Mouse (Mus musculus) skeletal muscle tissue, adult 2 months (tissue): ENCODE measurements around the gene Mea1.
A peak's percentile ranks its signal among the peaks of the same experiment; 100 is the strongest.

ENCODE experiments used
- DNase-seq: peaks from one replicate; pipeline ENCODE4 v3.0.0-alpha.2; 2012; ENCODE audit warnings: low read depth, low spot score

Gene Mea1

DNA sequence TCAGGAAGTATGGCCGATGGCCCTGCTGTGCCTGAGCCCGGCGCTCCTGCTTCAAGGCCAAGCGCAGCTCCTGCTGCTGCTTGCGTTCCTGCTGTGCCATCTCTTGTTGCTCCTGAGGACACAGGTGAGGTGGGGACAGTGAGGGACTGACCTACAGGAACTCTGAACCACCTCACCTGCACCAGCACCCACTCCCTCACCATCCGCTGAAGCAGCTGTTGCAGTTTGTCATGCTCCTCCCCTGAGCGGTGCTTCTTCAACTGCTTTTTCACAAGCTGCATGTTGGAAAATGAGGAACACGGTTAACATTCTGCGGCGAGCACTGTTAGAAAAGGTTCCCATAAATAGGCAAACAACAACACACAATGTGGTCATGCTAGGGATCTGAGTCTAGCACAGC is 8.7 kb upstream of the Mea1 start:
- DNase-seq: no peak

DNA sequence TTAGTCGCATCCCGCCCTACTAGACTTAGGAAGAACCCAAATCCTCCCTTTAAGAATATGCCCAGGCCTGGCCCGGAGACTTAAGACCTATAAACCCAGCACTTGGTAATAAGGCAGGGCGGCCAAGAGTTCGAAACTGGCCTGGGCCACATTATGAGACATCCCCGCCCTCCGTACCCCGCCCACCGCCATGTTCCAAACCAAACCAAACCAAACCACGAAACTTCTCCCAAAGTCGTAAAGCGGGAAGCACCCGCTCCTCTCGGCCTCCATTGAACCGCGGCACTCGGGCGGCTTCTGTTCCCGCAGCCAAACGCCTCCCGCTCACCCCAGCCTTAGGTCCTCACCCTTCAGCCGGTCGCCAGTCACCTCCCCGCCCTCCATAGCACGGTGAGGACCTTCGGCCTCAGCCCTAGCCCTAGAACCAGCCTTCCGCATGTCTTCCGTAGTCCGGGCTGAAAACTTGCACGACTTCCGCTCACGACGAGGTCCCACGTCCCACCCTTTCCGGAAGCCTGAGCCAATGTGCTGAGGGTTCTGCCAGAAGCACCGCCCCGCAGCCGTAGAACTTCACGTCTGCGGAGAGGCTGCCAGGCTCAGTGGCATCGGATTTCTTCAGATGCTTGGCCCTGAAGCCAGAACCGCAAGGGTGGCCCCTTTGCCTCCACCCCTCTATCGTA is 4.6 kb upstream of the Mea1 start, which contains the start of gene Rrp36:
Gene Rrp36 (minus strand): TSS at position 503 of the 680 bp plus-strand sequence.
- DNase-seq: peak; percentile 92

DNA sequence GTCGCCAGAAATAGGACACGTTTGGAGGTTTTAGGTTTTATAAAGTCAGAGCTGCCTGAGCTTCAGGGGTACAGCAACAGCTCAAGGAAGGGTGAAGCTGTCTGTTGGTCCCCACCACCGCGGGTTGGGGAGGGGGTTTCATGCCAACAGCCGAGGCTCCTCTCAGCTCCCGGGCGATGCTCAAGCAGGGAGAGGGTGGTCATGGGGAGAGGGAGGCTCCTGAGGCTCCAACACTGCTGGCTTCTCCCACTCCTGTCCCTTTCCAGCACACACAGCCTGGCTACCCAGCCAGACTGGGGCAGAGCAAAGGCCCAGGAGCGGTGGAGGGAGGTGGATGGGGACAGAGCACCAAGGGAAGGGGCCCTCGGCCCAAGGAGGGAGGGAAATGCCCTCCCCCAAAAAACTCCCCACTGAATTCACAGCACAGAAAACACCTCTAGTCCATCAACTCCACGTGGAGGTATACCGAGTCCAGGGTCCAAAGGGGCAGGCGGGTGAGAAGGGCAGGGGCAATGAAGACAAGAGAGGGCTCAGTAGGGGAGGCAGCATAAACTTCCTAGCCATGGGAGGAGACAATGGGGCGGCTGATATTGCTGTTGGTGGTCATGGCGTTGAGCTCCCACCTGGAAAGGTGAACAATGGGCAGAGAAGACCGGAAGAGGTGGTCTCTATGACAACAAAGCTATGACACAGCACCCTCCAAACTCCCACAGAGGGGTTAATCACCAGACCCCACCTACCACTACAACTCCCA is 3.9 kb upstream of the Mea1 start:
- no peak for DNase-seq

DNA sequence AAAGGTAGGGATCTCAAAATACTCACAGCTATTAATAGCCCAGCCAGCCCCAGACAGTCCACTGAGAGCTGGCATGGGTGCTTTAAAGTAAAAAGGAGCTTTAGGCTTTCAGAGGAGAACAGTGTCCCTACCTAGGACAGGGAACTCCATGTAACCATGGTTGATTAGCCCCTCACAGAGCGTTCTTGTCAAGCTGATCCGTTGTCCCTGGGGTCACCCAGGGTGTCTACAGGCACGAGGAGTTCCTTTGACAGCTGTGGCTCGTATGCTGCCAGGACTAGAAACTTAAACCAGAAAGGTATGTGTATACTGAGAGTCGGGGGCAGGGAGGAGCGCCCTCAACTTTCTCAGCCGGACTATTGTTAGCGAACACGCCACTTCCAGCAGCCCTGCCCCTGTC is 318 bp downstream of the Mea1 start:
- peak; percentile 81 for DNase-seq

DNA sequence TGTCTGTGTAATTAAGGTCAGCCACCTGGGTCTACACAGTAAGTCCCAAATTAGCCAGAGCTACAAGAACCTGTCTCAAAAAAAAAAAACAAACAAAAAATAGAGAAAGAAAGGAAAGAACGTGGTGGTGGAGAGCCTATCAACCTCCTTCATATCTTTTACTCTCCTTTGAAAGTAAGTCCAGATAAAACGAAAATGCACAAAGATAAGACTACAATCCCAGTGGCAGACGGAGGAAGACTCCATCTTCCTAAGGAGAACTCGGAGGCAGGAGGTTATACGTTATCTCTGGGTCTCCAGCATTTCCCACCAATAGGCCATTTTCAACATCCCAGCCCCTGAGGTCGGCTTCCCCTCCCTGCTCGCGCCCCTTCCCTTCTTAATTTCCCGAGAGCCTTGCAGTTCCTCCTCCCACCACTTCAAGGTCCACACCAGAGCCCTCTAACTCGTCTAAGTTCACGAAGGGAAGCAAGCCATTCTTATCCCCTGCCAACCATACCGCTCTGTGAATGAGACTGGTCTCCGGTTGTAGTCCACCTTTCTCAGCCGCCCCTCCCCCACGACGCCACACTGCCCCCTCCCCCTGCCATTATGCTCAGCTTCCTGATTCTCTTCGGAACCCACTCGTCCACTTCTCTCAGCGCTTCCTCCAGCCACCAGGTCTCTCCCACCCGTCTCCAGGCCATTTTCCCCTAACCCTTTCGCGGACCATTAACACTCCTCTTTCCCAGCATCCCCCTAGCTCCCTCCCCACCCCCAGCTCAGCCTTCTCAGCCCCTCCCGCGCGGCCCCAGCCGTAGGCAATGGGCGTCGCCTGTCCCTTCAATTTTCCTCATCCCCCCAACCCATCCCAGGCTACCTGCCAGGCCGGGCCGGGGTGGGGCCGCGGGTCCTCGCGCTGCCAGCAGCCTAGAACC is 1.5 kb downstream of the Mea1 start:
- peak; percentile 52 for DNase-seq

DNA sequence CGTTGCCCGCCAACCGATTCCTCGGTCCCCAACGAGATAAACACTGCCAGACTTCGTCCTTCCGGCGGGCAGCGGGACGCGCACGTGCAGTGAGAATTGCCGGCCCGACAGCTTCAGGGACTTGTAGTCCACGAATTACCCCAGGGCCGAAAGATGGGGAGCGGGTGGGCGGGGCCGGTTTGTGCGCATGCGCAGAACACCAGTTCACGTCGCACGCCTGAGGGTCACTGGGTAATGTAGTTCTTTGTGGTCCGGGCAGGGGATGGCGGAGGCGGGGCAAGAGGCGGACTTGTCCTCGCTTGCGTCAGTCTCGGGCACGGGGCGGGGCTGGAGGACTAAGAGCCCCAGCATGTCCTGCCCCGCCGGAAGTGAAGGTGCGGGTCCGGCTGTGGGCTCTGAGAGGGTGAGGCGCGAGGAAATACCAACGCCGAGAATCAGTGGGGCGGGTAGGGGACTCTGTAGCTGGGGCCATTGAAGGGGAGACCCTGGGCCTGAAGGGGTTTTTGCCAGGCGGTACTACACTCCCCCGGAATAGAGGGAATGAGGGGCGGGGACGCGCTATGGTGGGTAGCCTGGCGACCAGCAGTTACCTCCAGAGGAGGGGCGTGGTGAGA is 2.3 kb downstream of the Mea1 start, which contains the start of gene Klhdc3:
Gene Klhdc3 (minus strand): TSS at position 155 of the 614 bp plus-strand sequence.
- peak; percentile 99 for DNase-seq

DNA sequence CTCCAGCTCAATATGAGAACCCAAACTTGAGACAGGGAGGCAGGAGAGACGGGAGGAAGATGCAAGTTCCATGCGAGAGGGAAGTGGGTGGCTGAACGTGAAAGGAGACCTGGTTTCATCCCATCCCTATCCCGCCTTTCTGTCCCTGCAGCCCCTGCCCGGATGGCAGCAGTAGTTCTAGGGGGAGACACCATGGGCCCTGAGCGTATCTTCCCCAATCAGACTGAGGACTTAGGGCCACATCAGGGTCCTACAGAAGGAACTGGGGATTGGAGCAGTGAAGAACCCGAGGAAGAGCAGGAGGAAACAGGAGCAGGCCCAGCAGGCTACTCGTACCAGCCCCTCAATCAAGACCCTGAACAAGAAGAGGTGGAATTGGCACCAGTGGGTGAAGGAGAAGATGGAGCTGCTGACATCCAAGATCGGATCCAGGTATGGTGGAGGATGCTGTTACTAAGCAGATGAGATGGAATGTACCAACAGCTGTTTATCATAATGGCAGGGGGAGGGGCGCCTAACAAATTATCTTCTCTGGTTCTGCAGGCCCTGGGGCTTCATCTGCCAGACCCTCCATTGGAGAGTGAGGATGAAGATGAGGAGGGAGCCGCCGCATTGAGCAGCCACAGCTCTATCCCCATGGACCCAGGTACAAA is 3.0 kb downstream of the Mea1 start:
- no peak for DNase-seq

DNA sequence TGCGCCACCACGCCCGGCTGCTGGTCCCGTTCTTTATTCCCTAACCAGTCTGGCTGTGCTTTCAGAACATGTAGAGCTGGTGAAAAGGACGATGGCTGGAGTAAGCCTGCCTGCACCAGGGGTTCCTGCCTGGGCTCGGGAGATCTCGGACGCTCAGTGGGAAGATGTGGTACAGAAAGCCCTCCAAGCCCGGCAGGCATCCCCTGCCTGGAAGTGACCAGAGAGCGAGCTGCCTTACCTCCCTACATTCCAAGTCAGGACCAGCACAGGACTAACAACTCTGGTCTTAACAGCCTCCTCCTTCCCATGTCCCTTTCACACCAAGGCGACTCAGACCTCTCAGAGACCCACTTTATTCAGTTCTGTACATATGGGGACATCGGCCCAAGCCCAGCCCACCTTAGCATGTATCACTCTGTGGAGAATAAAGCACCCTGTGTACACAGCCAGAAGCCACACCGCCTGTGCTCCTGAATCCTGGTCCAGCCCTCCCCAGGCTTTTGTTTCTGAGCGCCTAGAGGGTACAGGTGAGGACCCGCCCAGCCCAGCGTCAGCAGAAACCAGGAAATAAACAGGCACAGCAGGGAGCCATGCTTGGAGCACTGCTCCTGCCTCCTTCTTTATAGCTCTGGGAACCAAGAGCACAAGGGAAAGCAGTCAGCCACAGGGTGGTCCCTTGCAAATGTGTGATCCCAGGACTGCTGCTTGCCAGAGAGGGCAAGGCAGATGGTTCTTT is 4.2 kb downstream of the Mea1 start:
- DNase-seq: no peak

DNA sequence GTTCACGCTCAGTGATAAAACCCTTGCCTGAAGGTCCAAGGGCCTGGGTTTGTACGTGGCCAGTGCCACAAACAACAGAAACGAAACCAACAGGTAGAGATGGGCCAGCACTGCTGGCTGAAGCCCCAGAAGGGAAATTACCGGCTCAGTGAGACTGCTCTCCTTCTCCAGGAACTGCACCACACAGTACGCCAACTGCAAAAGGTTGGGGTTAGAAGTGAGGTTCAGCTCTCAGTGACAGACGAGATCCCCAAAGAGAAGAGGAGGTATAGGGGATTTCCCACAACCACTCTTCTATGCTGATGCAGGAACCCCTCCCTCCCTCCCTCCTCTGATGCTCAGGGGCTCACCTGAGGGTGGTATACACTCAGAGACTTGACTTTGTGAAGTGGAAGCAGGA is 7.3 kb downstream of the Mea1 start:
- DNase-seq: no peak

DNA sequence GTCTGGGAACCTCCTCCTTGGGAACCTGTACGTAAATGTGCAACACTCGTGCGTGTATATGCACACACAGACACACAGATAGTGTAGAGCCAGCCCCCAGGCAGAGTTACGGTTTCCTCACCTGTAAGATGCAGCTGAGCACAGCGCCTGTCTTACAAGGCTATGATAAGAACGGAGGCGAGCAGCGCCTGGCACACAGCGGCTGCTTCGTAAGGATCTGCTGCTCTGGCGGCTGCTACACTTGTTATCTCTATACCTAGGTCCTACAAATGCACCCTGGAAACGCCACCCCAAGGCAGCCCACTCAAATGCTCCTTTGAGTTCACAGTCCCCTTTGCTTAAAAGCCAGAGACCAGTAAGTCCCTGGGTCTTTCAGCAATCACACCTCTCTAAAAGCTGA is 12.1 kb downstream of the Mea1 start:
- DNase-seq: no peak

DNA sequence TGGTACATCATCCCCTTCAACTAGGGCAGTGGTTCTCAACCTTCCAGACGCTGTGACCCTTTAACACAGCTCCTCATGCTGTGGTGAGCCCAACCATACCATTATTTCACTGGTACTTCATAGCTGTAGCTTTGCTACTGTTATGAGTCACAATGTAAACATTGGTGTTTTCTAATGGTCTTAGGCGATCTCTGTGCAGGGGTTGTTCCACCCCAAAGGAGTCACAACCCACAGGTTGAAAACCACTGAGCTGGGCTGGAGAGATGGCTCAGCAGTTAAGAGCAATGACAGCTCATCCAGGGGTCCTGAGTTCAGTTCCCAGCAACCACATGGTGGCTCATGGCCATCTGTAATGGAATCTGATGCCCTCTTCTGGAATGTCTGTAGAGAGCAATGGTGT is 12.8 kb downstream of the Mea1 start:
- no peak for DNase-seq

DNA sequence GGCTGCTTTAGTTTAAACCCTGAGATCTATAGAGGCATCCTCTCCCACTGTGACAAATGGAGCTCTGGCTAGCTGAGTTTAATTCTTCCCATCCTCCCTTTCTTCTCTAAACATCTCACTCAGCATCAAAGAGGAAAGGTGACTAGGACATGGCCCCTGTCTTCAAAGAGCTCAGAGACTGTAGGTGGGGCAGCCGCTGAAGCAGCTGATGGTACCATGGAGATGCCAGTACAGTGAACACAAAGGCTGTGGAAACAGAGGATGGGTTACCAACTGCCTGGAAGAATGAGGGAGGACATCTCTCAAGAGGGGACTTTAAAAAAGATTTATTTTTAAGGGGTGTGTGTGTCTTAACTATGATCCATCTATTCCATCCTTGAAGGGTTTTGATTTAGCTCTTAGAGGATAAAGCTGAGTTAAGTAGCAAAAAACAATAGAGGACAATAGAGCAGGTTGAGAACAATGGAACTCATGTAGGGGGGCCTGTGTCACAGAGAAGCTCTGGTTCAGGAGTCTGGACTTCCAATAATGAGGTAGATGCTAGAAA is 16.0 kb downstream of the Mea1 start:
- DNase-seq: no peak

DNA sequence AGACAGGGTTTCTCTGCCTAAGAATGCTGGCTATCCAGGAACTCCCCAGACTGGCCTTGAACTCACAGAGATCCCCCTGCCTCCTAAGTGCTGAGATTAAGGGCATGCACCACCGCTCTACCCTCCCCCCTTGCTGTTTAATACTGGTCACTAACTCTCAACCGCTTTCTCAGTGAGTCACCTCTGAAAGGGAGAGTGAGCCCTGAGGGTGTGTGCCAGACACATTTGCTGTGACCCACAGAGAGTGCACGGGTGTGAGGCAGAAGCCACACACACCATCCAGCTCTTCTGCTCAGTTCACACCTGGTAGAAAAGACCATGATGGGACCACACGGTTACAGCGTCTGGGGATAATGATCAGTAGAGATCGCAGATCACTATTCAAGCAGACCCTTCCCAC is 19.9 kb downstream of the Mea1 start:
- DNase-seq: no peak

DNA sequence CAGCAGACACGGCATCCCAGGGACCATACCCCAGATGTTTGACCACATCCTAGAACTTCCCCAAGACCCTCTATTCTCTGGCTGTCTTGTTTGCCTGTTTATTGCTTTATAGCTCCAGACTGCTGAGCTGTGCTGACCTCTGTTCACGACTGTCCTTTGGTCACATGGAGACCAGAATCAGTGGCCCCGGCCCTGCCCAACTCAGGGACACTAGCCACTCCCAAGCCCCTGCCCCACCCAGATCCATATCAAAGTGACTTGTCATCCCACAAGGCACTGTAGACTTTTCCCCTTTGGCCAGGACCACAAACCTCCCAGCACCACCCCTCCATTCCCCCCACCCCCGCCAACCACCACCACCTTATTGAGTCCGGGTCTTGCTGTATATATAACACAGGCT is 20.7 kb downstream of the Mea1 start:
- DNase-seq: no peak

DNA sequence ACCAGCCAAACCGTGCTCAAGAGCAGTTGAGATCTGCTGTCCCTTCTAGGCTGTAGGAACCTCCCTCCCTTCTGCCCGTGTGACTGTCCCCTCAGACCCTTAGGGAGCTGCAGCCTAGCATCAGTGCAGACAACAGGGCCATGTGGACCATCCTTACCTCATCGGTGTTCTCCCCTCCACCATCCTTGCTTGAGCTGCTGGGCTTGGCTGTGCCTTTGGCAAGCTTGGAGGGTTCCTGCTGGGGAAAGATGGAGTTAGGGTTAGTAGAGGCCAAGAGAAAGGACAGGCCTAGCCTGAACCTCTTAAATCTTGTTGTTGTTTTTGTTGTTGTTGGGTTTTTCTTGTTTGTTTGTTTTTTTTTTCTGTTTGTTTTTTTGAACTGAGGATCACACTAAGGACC is 21.3 kb downstream of the Mea1 start:
- DNase-seq: no peak

DNA sequence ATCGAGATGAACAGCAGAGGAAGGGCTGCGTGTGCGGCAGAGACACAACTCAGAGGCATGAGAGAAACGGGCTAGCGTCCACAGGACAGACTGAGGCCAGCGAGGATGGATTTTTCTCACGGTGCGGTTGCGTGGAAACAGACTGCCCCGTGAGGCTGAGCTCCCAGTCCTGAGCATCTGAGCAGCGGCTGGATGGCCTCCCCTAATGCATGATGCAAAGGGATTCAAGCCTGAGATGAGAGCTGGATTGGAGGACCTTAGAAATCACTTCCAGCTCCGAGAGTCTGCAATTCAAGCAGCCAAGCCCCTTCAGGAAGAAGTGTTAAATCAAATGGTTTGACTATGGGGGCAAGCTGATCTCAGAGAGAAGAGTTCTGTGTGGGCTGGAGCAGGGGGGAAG is 22.9 kb downstream of the Mea1 start:
- DNase-seq: no peak

DNA sequence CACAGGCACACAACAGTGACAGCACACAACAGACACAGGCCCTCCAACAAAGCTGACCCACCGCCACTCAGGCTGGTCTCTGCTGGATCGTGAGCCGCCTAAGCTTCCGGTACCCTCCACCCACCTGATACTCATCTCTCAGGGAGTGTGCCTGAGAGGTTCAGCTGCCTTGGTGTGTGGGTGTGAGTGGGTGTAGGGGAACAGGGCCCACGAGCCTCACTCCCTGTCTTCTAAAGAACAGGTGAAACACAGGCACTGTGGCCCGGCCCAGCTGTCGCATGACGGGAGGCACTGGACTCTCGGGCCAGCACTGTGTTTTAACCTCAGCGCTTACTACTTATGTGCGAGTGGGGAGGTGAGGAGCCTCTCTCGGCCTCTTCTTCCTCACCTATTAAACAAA is 23.5 kb downstream of the Mea1 start:
- no peak for DNase-seq

DNA sequence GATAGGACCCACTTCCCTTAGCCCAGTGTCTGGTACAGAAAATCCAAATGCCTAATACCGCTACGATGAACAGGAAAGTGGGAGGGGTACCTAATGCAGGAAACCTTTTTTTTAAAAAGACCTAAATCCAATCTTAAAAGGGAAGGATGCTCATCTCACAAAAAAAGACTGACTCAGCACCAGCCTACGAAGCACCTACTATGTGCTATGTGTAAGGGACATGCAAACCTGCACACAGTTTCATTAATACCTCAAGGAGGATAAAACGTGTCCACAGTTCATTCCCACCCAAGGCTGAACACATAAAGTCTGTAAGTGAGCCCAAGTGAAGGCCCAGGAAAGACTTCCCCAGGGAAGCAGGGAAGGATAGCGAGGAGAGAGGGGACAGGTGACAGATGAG is 23.9 kb downstream of the Mea1 start:
- DNase-seq: no peak

DNA sequence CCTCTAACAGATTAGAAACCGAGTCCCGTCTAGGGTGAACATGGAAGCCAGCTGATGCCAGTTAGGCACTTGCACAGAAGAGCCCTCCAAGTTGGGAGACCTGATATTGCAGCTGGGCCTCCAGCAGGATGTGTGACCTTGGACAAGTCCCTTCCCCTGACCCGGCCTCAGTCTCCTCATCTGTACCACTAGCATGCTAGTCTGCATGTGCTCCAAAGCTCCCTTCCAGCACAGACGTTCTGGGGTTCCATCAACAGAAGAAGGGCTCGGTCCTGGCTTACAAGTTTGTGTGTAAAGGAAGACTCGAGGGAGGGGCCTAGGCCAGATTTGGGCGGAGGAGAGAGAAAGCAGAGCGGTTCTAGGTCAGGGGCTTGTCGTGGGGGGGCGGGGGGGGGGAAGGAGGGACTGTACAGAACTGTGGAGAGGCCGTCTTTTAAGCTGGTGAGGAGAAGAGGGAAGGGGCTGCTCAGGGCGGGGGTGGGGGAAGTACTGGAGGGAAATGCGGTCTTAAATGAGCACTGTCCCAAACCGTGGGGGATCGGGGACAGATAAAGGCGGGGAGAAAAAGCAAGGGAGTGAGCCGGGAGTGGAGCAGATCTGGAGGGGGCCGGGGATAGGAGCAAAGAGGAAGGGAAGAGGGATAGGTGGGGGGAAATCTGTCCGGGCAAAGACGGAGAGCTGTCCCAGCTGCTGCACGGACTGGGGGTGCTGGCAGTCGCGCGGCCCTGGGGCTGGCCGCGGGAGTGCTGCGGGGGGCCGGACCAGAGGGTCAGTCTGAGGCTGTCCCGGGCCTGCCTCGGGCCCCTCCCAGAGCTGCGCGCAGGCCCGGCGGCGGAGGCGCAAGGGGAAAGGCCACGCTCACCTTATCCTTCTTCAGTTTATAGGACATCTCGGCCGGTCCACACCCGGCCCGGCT is 25.6 kb downstream of the Mea1 start:
- no peak for DNase-seq
